Mouse (Mus musculus) neural tube, embryonic 11.5 days (tissue): ENCODE measurements at regions not wholly inside any gene's neighbourhood (a gene's known extent, or its start where the extent isn't known, plus 50 kb on each side); places are given as distances from the start of the nearest gene placed in this dataset.

Experiments used
- ATAC-seq: fragments of 200-750 bp; cut with Nextera tagmentation; 2 replicates; pipeline ENCODE4 v1.8.0; 2017; ENCODE audit warnings: moderate number of reproducible peaks, mild to moderate bottlenecking, moderate TSS enrichment, moderate library complexity; ENCODE audit not compliant: insufficient read depth, low FRiP score, low TSS enrichment
- DNase-seq: peaks from one replicate; pipeline ENCODE4 v3.0.0-alpha.2; 2015; ENCODE audit warnings: low spot score
- H3K27ac ChIP-seq: fragments of 300-500 bp; sonication (generic); 2 replicates; pipeline ENCODE4 v1.5.1; 2014; ENCODE audit warnings: low read depth, mild to moderate bottlenecking, low read length
- H3K27me3 ChIP-seq: fragments of 300-500 bp; sonication (generic); 2 replicates; pipeline ENCODE4 v1.6.1; 2014; ENCODE audit warnings: mild to moderate bottlenecking, low read length, mixed read lengths; ENCODE audit not compliant: control insufficient read depth, insufficient read depth
- H3K36me3 ChIP-seq: fragments of 300-500 bp; sonication (generic); 2 replicates; pipeline ENCODE4 v1.6.1; 2014; ENCODE audit warnings: mild to moderate bottlenecking, low read length, moderate library complexity, mixed read lengths; ENCODE audit not compliant: control insufficient read depth, insufficient read depth
- H3K4me1 ChIP-seq: fragments of 300-500 bp; sonication (generic); 2 replicates; pipeline ENCODE4 v1.6.1; 2014; ENCODE audit warnings: low read length, mixed read lengths; ENCODE audit not compliant: control insufficient read depth, insufficient read depth
- H3K4me2 ChIP-seq: fragments of 300-500 bp; sonication (generic); 2 replicates; pipeline ENCODE4 v1.6.1; 2014; ENCODE audit warnings: low read depth, mild to moderate bottlenecking, moderate library complexity
- H3K4me3 ChIP-seq: fragments of 300-500 bp; sonication (generic); 2 replicates; pipeline ENCODE4 v1.5.1; 2014; ENCODE audit warnings: low read depth, low read length
- H3K9ac ChIP-seq: fragments of 300-500 bp; sonication (generic); 2 replicates; pipeline ENCODE4 v1.6.1; 2014; ENCODE audit warnings: mild to moderate bottlenecking, low read length
- H3K9me3 ChIP-seq: fragments of 300-500 bp; sonication (generic); 2 replicates; pipeline ENCODE4 v1.6.1; 2016; ENCODE audit warnings: low read length; ENCODE audit not compliant: control insufficient read depth
- WGBS: fragments of 180-500 bp; shearing (Covaris S2); extraction: QIAGEN DNeasy Blood & Tissue Kit; methylation state at CpG from one replicate; pipeline ENCODE4 v1.1.7; 2014; 5-methylcytosine and 5-hydroxymethylcytosine counted together

DNA sequence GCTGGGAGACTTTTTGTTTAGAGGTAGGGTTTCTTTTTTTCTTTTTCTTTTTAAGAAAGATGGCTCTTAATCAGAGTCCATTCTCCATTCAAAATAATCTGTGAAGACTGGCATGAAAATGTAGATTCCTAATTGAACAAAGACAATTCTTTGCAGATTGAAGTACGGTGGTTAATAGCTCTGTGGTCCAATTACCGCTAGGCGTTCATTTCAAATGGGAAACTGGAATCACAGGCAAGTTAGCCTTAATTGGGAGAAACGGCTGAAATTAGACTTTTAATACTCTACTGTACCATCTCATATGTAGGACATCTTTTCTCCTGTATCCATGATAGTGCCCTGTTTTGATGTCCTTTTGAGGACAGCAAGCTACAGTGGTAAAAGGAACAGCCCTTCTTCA, 61.2 kb downstream of the Ascl1 start:
- H3K27ac ChIP-seq, result no peak overlapping the region
- H3K4me3 ChIP-seq, result no peak overlapping the region
- no peak for DNase-seq
- ATAC-seq, result no peak
- no peaks in the 10 kb centered on the region for H3K36me3 ChIP-seq
- no peaks in the 10 kb centered on the region for H3K9me3 ChIP-seq
- no peaks in the 10 kb centered on the region for H3K4me1 ChIP-seq
- WGBS, result 89% methylated on average over 4 of the region's 4 CpGs
- H3K9ac ChIP-seq, result no peak overlapping the region
- no peaks in the 10 kb centered on the region for H3K27me3 ChIP-seq
- no peak overlapping the region for H3K4me2 ChIP-seq

DNA sequence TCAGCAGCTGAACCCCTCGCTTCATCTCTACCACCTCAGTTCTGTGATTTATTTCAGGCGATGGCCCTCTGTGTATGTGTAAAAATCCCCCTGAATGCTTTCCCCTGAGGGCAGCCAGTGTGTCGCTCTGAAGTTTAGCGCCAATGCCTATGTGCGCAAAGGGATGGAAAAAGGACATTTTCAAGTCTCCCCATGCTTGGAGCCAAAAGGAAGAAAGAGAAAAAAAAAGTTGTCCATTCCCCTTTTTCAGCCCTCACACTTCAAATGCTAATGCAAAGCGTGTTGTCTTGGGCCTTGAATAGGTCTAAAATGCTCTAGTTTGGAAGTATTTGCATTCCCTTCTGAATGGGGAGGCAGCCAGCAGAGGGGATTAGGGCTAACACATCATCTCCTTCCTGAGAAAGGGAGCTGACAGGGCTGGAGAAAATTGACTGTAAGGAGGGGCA, 73.5 kb downstream of the Ascl1 start:
- H3K4me2 ChIP-seq, result peak overlapping the region; percentile 25
- peak overlapping the region; percentile 88; the same call in 1 of the 2 replicates for H3K27ac ChIP-seq
- H3K4me1 ChIP-seq, result peaks cover 6% of the 10 kb centered on the region
- H3K9me3 ChIP-seq, result no peaks in the 10 kb centered on the region
- no peak overlapping the region for H3K4me3 ChIP-seq
- no peaks in the 10 kb centered on the region for H3K27me3 ChIP-seq
- no peaks in the 10 kb centered on the region for H3K36me3 ChIP-seq
- ATAC-seq (peak; percentile 81), DNase-seq (no peak)
- H3K9ac ChIP-seq, result no peak overlapping the region
- WGBS, result 5% methylated on average over 6 of the region's 6 CpGs

DNA sequence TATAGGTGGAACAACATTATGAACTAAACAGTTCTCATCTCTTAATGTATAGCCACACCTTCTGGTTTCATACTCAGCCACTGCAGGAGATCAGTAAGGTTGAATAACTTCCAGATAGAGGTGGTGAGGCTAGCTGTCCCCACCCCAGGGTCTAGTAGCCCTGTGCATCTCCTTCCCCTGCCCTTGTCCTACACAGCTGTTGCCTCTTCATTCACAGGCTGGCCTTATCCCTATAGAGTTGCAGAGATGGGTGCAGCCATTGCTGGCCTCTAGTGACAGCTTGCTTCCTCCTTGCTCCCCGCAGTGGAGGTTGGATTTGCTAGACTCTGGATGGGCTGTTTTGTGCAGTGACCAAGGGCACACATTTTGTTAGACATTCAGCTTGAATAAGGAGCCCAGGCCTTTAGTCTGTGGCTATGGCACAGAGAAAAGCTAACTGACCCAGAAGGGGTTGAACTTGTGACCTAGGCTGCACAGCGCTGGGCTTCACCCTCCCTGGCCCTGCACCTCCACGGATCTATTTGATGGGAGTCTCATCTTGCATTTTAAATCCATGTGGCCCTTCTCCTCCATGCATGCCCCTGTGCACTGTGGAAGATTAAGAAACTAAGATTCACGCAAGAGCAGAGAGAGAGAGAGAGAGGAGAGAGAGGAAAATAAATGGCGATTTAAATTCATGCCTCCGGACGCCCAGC, 74.1 kb downstream of the Ascl1 start:
- 16% methylated on average over 7 of the region's 7 CpGs for WGBS
- ATAC-seq, result peak; percentile 74
- H3K9ac ChIP-seq, result no peak overlapping the region
- H3K9me3 ChIP-seq, result no peaks in the 10 kb centered on the region
- H3K4me1 ChIP-seq, result peaks cover 6% of the 10 kb centered on the region
- H3K4me3 ChIP-seq, result no peak overlapping the region
- H3K27ac ChIP-seq, result peak overlapping the region; percentile 88
- no peaks in the 10 kb centered on the region for H3K27me3 ChIP-seq
- H3K4me2 ChIP-seq, result peak overlapping the region; percentile 25
- peak; percentile 51 for DNase-seq
- H3K36me3 ChIP-seq, result no peaks in the 10 kb centered on the region

DNA sequence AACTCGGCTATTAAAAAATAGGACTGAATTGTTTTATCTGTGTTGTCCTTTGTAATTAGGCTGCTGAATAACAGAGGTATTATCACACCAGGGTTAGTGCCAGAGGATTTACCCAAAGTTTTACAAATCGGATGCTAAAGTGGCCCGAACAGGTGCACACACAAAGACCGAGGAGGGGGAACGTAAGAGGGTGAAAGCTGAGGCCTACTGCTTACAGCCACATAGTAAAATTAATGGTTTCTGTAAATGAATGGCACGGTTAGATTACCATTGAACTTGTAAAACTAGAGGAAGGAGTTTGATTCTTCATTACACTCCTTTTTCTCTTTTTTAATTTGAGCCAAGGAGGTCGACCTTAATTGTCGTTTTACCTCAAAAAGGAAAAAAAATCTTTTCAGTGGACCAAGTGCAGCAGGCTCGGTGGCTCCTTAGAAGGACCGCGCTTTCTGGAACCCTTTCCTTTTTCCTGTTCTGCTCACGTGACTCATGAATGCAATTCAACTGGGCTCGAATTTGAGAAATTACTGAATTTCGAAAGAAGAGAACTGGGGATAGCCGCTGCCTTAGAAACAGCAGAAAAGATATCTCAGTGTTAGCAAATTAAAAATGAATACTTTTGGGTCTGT, 99.1 kb downstream of the Ascl1 start:
- ATAC-seq (no peak), DNase-seq (no peak)
- no peak overlapping the region for H3K9ac ChIP-seq
- 71% methylated on average over 15 of the region's 15 CpGs for WGBS
- H3K27me3 ChIP-seq, result no peaks in the 10 kb centered on the region
- no peaks in the 10 kb centered on the region for H3K36me3 ChIP-seq
- no peaks in the 10 kb centered on the region for H3K9me3 ChIP-seq
- no peak overlapping the region for H3K4me2 ChIP-seq
- no peak overlapping the region for H3K4me3 ChIP-seq
- no peak overlapping the region for H3K27ac ChIP-seq
- no peaks in the 10 kb centered on the region for H3K4me1 ChIP-seq

DNA sequence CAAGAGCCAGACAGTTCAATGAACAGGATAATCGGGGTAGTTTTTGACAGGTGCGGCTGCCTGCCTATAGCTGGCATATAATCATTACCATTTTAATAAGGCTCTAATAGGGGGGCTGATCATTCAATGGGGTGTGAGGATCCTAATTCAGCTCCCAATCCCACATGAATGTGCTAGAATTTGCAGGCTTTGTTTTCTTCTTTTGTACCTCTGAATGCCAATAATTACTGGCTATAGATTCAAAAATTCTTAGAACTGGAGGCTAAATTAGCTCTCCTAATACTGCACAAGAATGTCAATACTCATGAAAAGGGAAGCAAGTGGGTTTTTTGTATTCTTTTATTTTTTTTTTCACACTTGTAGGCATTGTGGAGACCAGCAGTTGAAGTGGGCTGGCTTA, 104.3 kb downstream of the Ascl1 start:
- H3K9me3 ChIP-seq, result no peaks in the 10 kb centered on the region
- no peaks in the 10 kb centered on the region for H3K36me3 ChIP-seq
- H3K27me3 ChIP-seq, result no peaks in the 10 kb centered on the region
- H3K4me1 ChIP-seq, result no peaks in the 10 kb centered on the region
- 86% methylated on average over 2 of the region's 2 CpGs for WGBS
- no peak overlapping the region for H3K4me2 ChIP-seq
- DNase-seq (no peak), ATAC-seq (no peak)
- H3K4me3 ChIP-seq, result no peak overlapping the region
- H3K9ac ChIP-seq, result no peak overlapping the region
- no peak overlapping the region for H3K27ac ChIP-seq

DNA sequence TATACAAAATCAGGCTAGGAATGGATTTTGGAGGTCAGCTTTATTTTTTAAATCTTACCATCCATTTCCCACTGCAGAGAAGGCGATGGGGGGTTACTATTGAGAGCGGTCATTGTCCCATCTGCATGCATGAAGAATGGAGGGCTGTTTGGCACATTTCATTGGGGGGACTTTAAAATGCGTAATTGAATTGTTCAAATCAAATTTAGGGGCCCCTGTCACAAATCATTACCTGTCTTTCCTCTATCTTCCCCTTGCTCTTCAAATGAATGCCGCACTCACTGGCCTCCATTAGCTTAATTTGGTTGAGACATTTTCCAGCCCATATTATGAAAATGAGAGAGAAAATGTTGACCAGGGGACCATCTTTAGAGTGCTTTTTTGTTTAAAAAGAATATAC, 108.2 kb downstream of the Ascl1 start:
- no peaks in the 10 kb centered on the region for H3K9me3 ChIP-seq
- H3K4me2 ChIP-seq, result no peak overlapping the region
- DNase-seq (no peak), ATAC-seq (no peak)
- H3K4me1 ChIP-seq, result no peaks in the 10 kb centered on the region
- H3K4me3 ChIP-seq, result no peak overlapping the region
- H3K27me3 ChIP-seq, result no peaks in the 10 kb centered on the region
- no peak overlapping the region for H3K27ac ChIP-seq
- H3K36me3 ChIP-seq, result no peaks in the 10 kb centered on the region
- 88% methylated on average over 4 of the region's 4 CpGs for WGBS
- H3K9ac ChIP-seq, result no peak overlapping the region

GRCm38 (mm10) chr10:87384606-87385206, 108.8 kb downstream of the Ascl1 start:
- Histone ChIP-seq H3K4me2 (no peak overlapping the region), H3K27ac (no peak overlapping the region), H3K4me3 (no peak overlapping the region), H3K9ac (no peak overlapping the region), H3K27me3 (no peaks in the 10 kb centered on the region), H3K4me1 (no peaks in the 10 kb centered on the region), H3K9me3 (no peaks in the 10 kb centered on the region), H3K36me3 (no peaks in the 10 kb centered on the region)
- WGBS, result 63% methylated on average over 9 of the region's 9 CpGs
- peak; percentile 11 for DNase-seq
- ATAC-seq, result no peak

GRCm38 (mm10) chr10:87351400-87352172, 141.9 kb downstream of the Ascl1 start:
- H3K4me3 ChIP-seq, result no peak overlapping the region

More at GRCm38 (mm10) chr10:87351400-87352172, 141.9 kb downstream of the Ascl1 start:
- peaks cover 7% of the 10 kb centered on the region; the same call in 1 of the 2 replicates for H3K4me1 ChIP-seq
- WGBS, result 32% methylated on average over 19 of the region's 19 CpGs
- H3K9me3 ChIP-seq, result no peaks in the 10 kb centered on the region
- H3K4me2 ChIP-seq, result peak overlapping the region; percentile 34
- peak; percentile 60 for DNase-seq
- peak overlapping the region; percentile 84 for H3K27ac ChIP-seq
- no peaks in the 10 kb centered on the region for H3K36me3 ChIP-seq
- peak overlapping the region; percentile 27 for H3K9ac ChIP-seq
- peak; percentile 90 for ATAC-seq
- H3K27me3 ChIP-seq, result no peaks in the 10 kb centered on the region
